Mouse (Mus musculus) kidney, adult 2 months (tissue): ENCODE data around the gene Foxn1. TPM values are rescaled to one million over a fixed set of nuclear protein-coding genes. Genes with fewer than 3 reads are reported as not detected.

ENCODE experiments used
- DNase-seq: peaks from one replicate; pipeline ENCODE4 v3.0.0; 2021
- H3K27ac ChIP-seq: fragments of 200-500 bp; 2 replicates; pipeline ENCODE4 v1.5.1; 2012; ENCODE audit warnings: low read depth, low read length, control low read depth, inconsistent platforms; ENCODE audit not compliant: insufficient read depth
- H3K27me3 ChIP-seq: fragments of 200-500 bp; replicated peaks from 2 replicates; pipeline ENCODE4 v1.6.1; 2012; ENCODE audit warnings: mild to moderate bottlenecking, moderate library complexity, low read length, inconsistent platforms; ENCODE audit not compliant: control insufficient read depth, insufficient read depth
- H3K36me3 ChIP-seq: fragments of 200-500 bp; 2 replicates; pipeline ENCODE4 v1.6.1; 2012; ENCODE audit warnings: mild to moderate bottlenecking, moderate library complexity, low read length, inconsistent platforms; ENCODE audit not compliant: control insufficient read depth, insufficient read depth
- H3K4me1 ChIP-seq: fragments of 200-500 bp; 2 replicates; pipeline ENCODE4 v1.6.1; 2011; ENCODE audit warnings: low read length; ENCODE audit not compliant: control insufficient read depth, insufficient read depth
- H3K4me3 ChIP-seq: fragments of 200-500 bp; 2 replicates; pipeline ENCODE4 v1.5.1; 2011; ENCODE audit warnings: mild to moderate bottlenecking, low read depth, low read length, control low read depth; ENCODE audit not compliant: insufficient read depth
- CTCF ChIP-seq: fragments of 200-500 bp; conservative IDR thresholded peaks from 2 replicates; pipeline ENCODE4 v1.5.1; 2011; ENCODE audit warnings: low read depth, mild to moderate bottlenecking, control low read depth, low read length, moderate library complexity, mixed read lengths; ENCODE audit not compliant: insufficient read depth, insufficient read length
- POLR2A ChIP-seq: fragments of 200-500 bp; IDR thresholded peaks from one replicate; pipeline ENCODE4 v1.6.1; 2011; ENCODE audit warnings: low read depth, low read length, control low read depth
- WGBS: fragments of 180-500 bp; shearing (Covaris S2); methylation state at CpG from one replicate; pipeline ENCODE4 v1.1.7; 2018; 5-methylcytosine and 5-hydroxymethylcytosine counted together
- polyA plus RNA-seq: library from polyadenylated mRNA; depleted of rRNA; stranded (reverse); fragments of >200 nt; gene quantifications from 2 replicates; pipeline ENCODE4 v1.2.3, GENCODE M21; 2012

Gene Foxn1
- polyA plus RNA-seq, 1 experiment: 0.05 TPM

GRCm38 (mm10) chr11:78372166-78372565 is 14.2 kb downstream of the Foxn1 start:
- no peaks in the 10 kb centered on the region for H3K4me1 ChIP-seq
- no peaks in the 10 kb centered on the region for H3K36me3 ChIP-seq
- H3K4me3 ChIP-seq: no peak overlapping the region
- TF ChIP-seq CTCF (no peak), POLR2A (no peak)
- WGBS: 62% methylated on average over 3 of the region's 3 CpGs
- H3K27me3 ChIP-seq: no peaks in the 10 kb centered on the region
- no peak overlapping the region for H3K27ac ChIP-seq
- no peak for DNase-seq

- H3K4me3 ChIP-seq: no peak overlapping the region
- TF ChIP-seq CTCF (no peak), POLR2A (no peak)
- no peak overlapping the region for H3K27ac ChIP-seq
- DNase-seq: no peak
- no peaks in the 10 kb centered on the region for H3K27me3 ChIP-seq
- 96% methylated on average over 11 of the region's 11 CpGs for WGBS
- no peaks in the 10 kb centered on the region for H3K36me3 ChIP-seq
- no peaks in the 10 kb centered on the region for H3K4me1 ChIP-seq
These were observed 14.6 kb downstream of the Foxn1 start for GRCm38 (mm10) chr11:78371711-78372110.

GRCm38 (mm10) chr11:78370389-78370788 is 16.0 kb downstream of the Foxn1 start:
- Histone ChIP-seq H3K4me1 (no peaks in the 10 kb centered on the region), H3K36me3 (no peaks in the 10 kb centered on the region), H3K27me3 (no peaks in the 10 kb centered on the region), H3K4me3 (no peak overlapping the region), H3K27ac (no peak overlapping the region)
- 75% methylated on average over 1 of the region's 1 CpGs for WGBS
- TF ChIP-seq CTCF (no peak), POLR2A (no peak)
- no peak for DNase-seq

- Histone ChIP-seq H3K27me3 (no peaks in the 10 kb centered on the region), H3K27ac (no peak overlapping the region), H3K4me1 (peaks cover 7% of the 10 kb centered on the region), H3K36me3 (no peaks in the 10 kb centered on the region), H3K4me3 (no peak overlapping the region)
- no peak for DNase-seq
- no peak for TF ChIP-seq POLR2A
- no peak for TF ChIP-seq CTCF
- 87% methylated on average over 15 of the region's 15 CpGs for WGBS
These were observed 18.7 kb downstream of the Foxn1 start for GRCm38 (mm10) chr11:78367456-78368225.

- TF ChIP-seq CTCF (no peak), POLR2A (no peak)
- WGBS: 39% methylated on average over 8 of the region's 8 CpGs
- Histone ChIP-seq H3K27ac (no peak overlapping the region), H3K36me3 (no peaks in the 10 kb centered on the region), H3K27me3 (no peaks in the 10 kb centered on the region), H3K4me3 (no peak overlapping the region), H3K4me1 (peaks cover 7% of the 10 kb centered on the region)
- DNase-seq: peak; percentile 53
These were observed 22.3 kb downstream of the Foxn1 start for GRCm38 (mm10) chr11:78364103-78364502.

GRCm38 (mm10) chr11:78363309-78364007 is 22.9 kb downstream of the Foxn1 start:
- Histone ChIP-seq H3K4me1 (peaks cover 7% of the 10 kb centered on the region), H3K36me3 (no peaks in the 10 kb centered on the region), H3K4me3 (no peak overlapping the region), H3K27ac (no peak overlapping the region), H3K27me3 (no peaks in the 10 kb centered on the region)
- peak; percentile 48 for DNase-seq
- TF ChIP-seq POLR2A: no peak
- TF ChIP-seq CTCF: no peak
- WGBS: 33% methylated on average over 13 of the region's 13 CpGs

- WGBS: 56% methylated on average over 2 of the region's 2 CpGs
- DNase-seq: no peak
These were observed 25.6 kb downstream of the Foxn1 start for GRCm38 (mm10) chr11:78360789-78361131.

More at GRCm38 (mm10) chr11:78360789-78361131, 25.6 kb downstream of the Foxn1 start:
- Histone ChIP-seq H3K36me3 (no peaks in the 10 kb centered on the region), H3K4me1 (peaks cover 7% of the 10 kb centered on the region), H3K4me3 (no peak overlapping the region), H3K27ac (no peak overlapping the region), H3K27me3 (no peaks in the 10 kb centered on the region)
- no peak for TF ChIP-seq CTCF
